Mouse (Mus musculus): ENCODE data around the gene Irf3.
A peak's percentile ranks its signal among the peaks of the same experiment; 100 is the strongest.

Irf3 gene

DNA sequence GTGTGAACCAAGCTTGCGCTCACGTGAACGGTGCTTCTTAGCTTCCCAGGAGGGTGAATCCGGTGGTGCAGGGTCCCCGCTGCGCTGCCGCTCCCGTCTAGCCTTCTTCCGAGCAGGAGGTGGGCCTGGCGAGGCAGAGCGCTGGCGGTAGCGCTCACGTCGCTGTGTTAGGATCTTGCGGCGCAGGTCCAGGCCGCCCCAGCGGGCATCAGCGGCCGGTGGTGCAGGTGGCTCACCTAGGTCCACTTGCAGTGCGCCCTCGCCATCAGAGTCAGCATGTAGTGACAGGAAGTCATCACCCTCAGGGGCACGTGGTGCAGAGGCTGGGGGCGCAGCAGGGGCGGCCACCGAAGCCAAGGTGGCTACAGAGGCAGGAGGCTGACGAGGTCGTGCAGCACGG lies 10.4 kb downstream of the Irf3 start:
- no peak for DNase-seq (ENCODE audit: low read depth, low spot score)

DNA sequence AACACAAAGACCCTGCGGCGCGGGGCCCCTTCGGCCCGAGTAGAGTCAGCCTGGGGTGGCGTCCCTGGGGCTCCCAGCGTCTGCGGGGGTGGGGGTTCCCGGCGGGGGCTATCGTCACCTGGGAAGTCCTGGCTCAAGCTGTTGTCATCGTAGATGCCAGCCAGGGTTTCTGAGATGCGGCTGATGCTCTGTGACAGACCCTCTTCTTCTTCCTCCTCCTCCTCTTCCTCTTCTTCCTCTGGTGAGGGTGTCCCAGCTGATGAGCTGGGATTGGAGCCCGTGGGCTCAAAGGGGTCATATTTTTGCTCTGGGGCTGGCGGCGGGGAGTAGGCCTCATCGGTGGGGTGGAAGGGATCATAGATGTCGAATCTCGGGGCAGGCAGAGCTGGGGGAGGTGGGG lies 11.0 kb downstream of the Irf3 start:
- no peak for DNase-seq (ENCODE audit: low read depth, low spot score)

DNA sequence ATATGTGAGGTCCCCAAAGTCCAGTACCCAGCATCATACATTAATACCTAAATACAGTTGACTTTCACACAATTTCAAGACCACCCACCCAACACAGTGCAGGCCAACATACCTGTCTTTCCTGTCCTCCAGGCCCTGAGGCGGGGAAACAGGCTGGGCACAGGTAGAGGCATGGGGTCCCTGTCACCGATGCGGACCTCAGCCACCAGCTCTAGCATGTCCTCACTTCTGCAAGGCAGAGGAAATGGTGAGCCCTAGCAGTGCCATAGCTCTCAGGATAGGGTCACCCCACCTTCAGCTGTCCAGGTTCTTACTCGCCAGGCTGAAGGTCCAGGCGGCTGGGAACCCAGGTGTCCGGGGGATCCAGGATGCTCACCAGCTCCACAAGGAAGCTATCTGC lies 14.6 kb downstream of the Irf3 start:
- DNase-seq (ENCODE audit: low read depth, low spot score) = no peak

DNA sequence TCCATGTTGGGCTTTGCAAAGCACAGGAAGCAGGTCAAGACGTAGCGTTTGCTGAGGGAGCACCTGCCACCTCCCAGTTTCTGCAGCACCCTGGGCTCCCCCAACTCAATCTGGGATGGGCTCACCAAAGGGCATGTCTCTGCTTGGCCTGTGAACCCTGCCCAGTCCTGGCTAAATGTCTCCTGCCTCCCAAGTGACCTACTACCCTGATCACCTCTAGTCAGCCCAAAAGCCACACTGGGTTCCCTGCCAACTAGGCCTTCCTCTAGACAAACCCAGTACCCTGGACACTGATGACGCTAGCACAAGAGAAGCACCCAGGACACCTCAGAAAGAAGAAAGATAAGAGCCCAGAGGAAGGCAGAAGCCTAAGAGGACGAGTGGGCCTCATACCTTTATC lies 15.4 kb downstream of the Irf3 start:
- no peak for DNase-seq (ENCODE audit: low read depth, low spot score)

DNA sequence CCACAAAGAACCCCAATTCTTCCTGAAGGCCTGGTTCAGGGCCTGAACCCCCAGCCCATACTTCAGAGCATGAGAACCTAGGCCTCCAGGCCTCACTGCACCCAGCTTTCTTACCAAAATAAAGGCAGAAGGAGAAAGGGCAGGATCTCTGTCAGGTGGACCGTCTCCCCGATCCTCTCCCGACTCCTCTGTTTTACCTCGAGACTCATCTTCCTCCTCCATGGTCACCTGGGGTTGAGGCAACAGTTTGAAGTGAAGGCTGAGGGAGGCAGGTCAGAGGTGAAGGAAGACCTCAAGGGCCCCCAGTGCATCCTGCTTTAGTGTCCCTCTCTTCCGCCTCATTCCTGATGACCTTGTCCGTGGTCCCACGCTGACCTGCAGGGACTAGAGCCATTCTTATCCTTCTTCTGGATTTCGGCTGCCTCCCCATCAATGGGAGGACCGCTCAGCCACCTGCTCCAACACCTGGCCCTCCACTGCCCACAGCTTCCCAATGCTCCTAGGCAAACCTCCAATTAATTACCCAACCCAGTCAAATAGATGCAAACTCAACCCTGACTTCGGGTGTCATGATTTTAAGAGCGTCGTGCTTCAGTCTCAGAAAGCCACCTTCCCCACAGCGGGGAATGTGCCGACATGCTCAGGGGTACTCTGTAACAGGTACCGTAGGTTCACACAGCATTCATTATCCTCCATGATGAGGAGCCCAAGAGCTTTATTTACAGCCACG lies 16.1 kb downstream of the Irf3 start:
- no peak for DNase-seq (ENCODE audit: low read depth, low spot score)

DNA sequence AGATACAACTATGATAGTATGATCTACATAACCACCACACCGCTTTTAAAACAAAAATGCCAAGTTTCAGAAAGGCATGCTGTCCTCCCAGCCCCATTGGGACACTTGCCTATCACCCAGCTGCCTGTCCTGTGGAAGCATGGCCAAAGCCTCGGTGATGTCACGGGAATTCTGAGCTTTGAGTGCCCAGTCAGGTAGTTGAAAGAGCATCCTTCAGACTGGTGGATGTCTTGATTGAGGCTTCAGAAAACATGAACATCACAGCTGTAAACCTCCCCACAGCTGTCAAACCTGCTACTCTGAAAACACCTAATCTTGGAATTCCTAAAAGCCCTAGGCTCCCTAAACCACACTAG lies 16.6 kb downstream of the Irf3 start:
- no peak for DNase-seq (ENCODE audit: low read depth, low spot score)

DNA sequence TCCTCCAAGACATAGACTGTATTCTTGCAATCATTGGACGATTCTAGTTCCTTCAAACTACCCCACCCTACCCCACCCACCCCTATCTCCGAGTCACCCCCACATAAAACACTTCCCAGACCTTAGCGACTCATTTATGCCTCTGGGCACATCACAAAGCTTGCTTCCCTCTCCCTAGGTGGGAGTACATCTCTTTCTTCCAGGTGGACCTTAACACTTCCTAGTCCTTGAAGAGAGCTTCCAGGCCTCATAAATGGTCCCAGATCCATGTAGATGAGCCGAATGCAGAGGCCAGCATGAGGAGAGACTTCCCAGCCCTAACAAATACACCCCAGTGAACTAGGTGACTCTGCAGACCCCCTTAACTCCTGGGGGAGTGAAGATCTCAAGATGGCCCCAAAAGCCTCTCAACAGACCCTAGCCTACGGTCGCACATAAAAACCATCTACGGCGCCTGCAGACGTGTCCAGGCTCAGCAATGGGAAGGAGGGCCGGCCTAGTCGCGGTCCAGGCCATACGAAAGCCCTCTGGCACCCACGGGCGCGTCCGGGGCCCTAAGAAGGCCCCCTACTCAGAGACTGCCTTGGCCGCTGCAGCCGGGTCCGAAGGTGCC lies 18.0 kb downstream of the Irf3 start:
- no peak for DNase-seq (ENCODE audit: low read depth, low spot score)

DNA sequence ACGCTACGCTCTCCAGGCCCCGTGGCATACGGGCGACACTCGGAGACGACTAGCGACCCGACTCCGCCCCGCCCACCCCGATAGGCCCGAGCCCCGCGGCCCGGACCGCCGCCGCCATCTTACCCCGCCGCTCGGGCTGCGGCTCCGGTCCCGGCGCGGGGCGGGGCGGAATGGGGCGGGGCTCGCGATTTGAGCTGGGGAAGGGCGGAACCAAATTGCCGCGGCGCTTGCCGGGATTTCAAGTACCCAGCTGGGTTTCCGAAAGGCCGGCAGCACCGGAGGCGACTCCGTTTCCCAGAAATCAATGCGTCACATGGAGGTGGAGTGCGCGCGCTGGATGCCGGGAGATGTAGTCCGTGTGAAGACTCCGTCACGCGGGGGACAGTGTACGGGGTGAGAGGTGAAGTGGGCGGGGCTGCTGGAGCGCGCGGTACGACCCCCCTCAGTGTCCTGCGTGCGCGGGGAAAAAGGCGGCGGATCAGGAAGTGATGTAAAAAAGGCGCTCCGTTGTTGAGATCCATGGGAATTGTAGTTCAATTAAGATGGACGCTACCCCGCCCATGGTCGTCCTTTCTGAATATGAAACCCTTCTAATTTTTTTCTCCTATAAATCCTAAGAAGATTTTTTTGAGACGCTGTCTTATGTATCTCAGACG lies 18.6 kb downstream of the Irf3 start, which contains the start of gene Scaf1:
Scaf1 (minus strand) TSS at position 407 of the 656 bp plus-strand sequence.
- peak; percentile 100 for DNase-seq (ENCODE audit: low read depth, low spot score)

DNA sequence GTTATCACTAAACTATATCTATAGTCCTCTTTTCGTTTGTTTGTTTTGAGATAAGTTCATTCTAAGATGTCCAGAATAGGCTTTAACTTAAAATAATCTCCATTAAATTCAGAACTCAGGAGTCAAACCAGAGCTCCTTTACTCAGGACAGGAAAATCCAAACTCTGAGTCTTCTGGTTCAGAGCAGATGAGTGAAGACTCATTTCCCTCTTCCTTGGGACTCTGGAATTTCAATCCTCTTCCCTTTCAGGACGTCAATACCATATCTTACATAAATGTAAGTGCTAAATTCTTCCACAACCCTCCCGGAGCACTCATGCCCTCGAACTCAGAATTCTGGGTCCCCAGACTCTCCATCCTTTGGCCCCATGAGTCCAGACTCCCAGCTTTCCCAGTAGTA lies 19.3 kb downstream of the Irf3 start:
- DNase-seq (ENCODE audit: low read depth, low spot score) = no peak

DNA sequence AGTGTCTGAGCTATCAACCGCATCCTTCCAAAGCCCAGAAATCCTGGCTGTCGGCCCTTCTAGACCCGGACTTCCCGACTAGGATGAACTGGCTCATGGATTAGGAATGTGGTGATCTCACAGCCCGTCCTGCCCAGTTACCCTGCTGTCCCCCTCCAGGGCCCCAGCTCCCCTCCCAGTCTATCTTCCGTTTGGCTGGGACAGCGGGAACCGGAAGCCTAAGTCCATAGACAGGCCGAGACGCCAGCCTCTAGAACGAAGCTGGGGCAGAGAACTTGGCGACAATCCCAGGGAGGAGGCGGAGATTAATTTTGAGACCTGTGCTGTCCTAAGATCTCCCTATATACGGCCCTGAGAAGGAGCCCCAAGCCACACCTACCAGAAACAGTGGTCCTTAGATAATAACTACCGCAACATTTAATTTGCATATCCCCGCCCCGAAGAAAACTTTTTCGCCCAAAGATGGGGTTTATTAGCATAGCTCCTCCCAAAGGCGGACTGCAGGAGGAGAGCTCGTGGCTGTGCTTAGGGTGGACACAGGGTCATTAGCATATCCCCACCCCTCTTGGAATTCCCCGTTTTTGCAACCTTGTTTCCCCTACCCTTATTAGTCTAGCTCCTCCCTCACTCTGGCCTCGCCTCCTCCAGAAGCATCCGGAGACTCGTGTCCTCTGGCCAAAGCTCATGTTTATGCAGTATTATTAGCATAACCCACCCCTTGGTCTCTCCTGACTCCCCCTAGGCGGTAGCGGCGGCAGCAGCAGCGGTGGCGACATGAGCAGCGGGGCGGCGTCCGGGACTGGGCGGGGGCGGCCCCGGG lies 20.0 kb downstream of the Irf3 start, which contains the start of gene Rras:
Rras (plus strand) TSS at position 720 of the 820 bp plus-strand sequence.
- DNase-seq (ENCODE audit: low read depth, low spot score) = peak; percentile 98

DNA sequence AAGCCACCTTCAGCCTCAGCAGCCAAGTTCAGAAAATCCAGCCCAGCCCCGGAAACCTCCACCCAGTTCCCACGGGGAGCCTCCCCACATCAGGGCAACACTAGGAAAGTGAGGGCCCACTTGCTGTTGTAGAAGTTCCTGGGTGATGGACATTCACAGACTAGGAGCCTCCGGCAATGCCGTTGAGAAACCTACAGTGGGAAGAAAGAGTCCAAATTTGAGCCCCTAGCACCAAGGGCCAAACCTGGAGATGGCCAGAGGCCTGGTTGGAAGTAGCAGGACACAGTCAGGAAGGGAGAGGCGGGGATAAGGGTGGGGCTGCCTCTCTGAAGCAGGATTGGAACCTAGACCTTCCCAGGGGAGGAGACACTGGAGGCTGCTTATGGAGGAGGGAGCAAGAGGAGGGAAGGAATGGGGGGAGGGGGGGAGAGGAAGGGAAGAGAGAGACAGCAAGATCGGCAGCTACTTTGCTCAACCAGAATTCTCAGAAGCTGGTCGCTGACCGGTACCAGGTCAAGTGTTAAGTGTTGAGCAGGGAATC lies 21.7 kb downstream of the Irf3 start:
- no peak for DNase-seq (ENCODE audit: low read depth, low spot score)

DNA sequence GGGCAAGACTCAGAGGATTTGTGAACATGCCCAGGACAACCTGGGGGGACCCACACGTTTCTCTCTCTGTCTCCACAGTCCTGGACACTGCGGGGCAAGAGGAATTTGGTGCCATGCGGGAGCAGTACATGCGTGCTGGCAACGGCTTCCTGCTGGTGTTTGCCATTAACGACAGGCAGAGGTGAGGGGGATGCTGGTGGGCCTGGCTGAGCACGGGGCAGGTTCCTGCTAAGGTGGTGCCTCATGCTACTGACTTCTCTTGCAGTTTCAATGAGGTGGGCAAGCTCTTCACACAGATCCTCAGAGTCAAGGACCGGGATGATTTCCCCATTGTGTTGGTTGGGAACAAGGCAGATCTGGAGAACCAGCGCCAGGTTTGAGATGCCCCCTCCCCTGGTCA lies 22.8 kb downstream of the Irf3 start:
- no peak for DNase-seq (ENCODE audit: low read depth, low spot score)

DNA sequence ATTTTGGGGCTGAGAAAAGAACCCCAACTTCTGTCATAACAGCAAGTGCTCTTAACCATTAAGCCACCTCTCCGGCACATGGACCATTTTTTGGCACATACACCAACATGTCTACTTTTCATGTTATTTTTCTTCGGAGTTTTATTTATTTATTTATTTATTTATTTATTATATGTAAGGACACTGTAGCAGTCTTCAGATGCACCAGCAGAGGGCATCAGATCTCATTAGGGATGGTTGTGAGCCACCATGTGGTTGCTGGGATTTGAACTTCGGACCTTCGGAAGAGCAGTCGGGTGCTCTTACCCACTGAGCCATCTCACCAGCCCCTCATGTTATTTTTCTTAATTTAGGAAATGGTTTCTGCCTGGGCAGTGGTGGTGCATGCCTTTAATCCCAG lies 26.3 kb downstream of the Irf3 start:
- peak; percentile 28 for DNase-seq (ENCODE audit: low read depth, low spot score)

DNA sequence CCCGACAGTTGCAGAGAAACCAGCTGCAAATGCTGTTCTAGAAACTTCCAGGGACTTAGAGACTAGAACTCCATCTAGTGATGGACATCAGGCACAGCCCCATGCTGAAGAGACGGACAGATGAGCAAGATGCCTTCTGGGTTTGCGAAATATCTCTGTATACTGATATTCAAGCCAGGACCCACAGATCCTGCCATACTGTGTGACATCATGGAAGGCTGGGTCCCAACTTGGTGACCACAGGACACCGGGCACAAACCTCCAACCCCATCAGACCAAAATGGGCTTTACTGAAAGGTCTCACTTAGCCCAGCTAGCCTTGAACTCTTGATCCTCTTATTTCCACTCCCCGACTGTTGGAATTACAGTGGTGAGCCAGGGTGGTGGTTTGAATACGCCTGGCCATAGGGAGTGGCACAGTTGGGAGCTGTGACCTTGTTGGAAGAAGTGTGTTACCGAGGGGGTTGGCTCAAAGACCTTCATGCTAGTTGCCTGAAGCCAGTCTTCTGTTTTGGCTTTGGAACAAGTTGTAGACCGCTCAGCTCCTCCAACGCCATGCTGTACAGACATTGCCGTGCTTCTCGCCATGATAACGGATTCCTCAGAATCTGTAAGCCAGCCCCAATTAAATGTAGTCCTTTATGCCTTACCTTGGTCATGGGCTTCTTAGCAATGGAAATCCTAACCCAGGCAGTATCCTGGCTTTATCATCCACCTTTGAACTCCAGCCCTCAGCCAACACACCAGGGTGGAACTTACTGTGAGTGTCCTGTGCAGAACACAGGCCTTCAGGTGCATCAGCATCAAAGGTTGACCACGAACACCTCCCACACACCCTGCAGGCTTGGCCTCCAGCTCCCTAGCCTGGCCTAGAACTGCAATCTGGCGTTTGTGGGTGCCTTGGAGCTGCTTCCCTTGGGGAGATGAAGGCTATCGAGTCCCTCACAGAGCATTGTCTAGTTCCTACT lies 27.1 kb downstream of the Irf3 start:
- no peak for DNase-seq (ENCODE audit: low read depth, low spot score)

DNA sequence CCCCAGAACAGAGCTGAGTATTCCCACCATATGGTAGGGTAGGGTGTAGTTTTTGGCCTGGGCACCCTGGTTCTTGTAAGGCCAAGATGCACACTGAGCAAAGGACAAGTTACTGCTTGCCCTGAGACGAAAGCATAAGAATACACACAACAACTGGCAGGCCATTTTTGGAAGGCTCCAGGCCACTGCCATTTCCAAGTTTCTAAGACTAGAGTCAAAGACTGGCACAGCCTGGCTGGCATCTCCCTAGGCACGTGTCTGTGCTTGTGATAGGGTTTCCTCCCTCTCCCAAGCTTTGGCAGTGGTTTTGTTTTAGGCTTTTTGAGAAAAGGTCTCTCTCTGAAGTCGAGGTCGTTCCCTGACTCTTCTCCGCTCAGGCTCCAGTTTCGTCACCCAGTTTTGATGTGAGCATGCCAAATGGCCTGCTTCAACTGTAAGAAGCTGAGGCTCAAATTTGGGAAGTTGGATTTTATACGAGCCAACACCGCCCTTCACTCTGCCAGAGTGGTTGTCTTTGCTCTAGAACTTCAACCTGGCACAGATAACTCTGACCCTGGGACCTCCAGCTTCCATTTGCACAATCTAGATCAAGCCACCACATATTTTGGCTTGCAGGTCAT lies 28.3 kb downstream of the Irf3 start:
- no peak for DNase-seq (ENCODE audit: low read depth, low spot score)

DNA sequence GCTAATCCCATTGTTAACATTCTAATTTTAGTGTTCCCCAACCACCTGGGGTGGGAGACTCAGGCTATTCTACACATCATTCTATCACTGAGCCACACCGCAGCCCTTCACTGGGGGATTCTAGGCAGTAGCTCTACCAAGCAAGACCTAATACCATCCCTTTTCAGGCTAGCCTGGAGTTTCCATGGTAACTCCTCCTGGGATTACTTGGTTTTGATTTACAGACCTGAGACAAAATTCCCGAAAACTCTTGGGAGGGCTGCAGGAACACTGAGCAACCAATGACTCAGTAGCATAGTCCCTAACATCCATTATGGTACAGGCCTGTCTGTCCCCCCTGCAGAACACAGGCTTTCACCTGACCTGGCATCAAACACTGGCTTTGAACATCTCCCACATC lies 28.8 kb downstream of the Irf3 start:
- DNase-seq (ENCODE audit: low read depth, low spot score) = no peak

DNA sequence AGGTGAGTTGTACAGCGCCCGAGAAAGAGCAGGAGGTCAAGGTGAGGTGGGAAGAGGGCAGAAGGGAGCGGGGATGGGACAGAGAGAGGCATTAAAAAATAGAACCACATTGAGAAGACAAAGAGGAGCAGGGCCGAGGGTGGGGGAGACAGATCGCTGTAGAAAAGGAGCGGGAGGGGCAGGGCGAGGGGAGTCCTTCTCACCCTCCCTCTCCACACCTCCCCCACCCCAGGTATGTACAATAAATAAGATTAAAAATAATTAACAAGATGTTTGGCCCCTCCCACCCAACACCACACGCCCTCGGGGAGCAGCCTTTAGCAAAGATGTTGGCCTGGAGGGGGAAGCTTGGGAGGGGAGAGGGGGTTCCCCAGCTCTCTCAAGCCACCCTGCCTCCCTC lies 30.3 kb downstream of the Irf3 start:
- no peak for DNase-seq (ENCODE audit: low read depth, low spot score)

DNA sequence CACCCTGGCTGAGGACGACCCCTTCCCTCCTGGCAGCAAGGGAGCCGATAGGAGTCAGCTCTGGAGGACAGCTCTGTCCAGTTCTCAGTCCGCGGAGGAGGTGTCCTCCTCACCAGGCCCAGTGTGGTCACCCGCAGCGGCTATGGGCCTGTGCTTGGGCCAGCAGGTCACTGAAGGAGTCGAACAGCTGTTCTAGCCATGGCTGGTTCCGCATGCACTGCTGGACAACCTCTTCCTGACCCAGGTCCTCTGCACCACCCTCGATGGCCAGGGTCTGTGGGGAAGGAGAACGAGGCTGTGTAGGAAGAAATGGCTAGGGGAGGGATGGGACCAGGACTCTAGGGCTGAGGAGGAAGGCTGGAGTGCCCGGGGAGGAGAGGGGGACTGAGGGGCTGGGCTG lies 30.9 kb downstream of the Irf3 start:
- no peak for DNase-seq (ENCODE audit: low read depth, low spot score)

DNA sequence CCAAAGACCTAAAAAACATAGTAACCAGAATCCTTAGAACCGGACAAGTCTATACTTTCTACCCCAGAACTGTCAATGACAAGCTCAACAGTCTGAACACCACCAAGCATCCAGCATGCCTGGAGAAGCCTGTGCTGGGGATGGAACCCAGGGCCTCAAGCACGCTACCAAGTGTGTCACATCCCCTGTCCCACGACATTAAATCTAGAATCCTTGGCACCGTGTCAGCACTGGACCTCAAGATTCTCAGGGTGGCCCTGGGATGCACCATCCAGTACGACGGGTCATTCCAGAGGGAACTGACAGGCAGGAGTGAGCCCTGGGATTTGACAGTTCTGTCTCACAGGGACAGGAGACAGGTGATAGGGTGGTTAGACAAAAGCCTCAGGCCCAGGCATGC lies 32.5 kb downstream of the Irf3 start:
- DNase-seq (ENCODE audit: low read depth, low spot score) = no peak

DNA sequence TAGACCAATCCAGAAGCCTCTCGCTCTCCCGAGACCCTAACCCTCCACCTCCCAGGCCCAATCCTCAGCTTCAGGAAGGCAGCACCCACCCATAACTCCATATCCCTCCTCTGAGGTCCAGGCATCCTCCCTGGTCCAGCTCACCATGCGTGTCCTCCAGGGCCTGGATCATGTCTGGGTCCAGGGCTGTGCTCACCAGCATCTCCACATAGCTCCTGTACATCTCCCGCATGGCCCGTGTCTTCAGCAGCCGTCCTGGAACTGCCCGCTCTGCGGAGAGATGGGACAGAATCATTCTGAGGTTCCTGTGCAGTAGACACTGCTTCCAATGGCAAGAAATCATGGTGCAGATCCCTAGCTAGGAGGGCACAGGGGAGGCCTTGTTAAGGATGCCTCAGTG lies 33.4 kb downstream of the Irf3 start:
- no peak for DNase-seq (ENCODE audit: low read depth, low spot score)

All from CD4-positive helper T cell, adult 2 months (primary cell).